Mouse (Mus musculus) liver, adult 2 months (tissue): ENCODE results near the gene C1qa.

Source experiments
- CTCF ChIP-seq: fragments of 200-500 bp; IDR thresholded peaks from 2 replicates; pipeline ENCODE4 v1.5.1; 2011; ENCODE audit warnings: low read depth, low read length, control low read depth
- POLR2A ChIP-seq: fragments of 200-500 bp; IDR thresholded peaks from 2 replicates; pipeline ENCODE4 v1.6.1; 2011; ENCODE audit warnings: low read length, control low read depth; ENCODE audit not compliant: insufficient read depth; ENCODE audit errors: extremely low read depth

- no peak for TF ChIP-seq POLR2A
- TF ChIP-seq CTCF, result no peak
Observed at GRCm38 (mm10) chr4:136852989-136853388, 45.6 kb downstream of the C1qa start.
